Mouse (Mus musculus) forebrain, embryonic 11.5 days (tissue): ENCODE results near the gene 4921507P07Rik. TPM values are rescaled to one million over a fixed set of nuclear protein-coding genes. Genes with fewer than 3 reads are reported as not detected.
A peak's percentile ranks its signal among the peaks of the same experiment; 100 is the strongest.
"Not testable (repeated sequence)": the region's sequence is repeated elsewhere in the genome, so short reads cannot be mapped to it uniquely, and the experiment has no call there.

Experiments used
- ATAC-seq: fragments of 200-750 bp; cut with Nextera tagmentation; replicated peaks from 2 replicates; pipeline ENCODE4 v1.8.0; 2017; ENCODE audit warnings: moderate TSS enrichment; ENCODE audit not compliant: low FRiP score
- DNase-seq: peaks from one replicate; pipeline ENCODE4 v3.0.0-alpha.2; 2017; ENCODE audit warnings: low spot score
- H3K27ac ChIP-seq: fragments of 300-500 bp; sonication (generic); 2 replicates; pipeline ENCODE4 v1.5.1; 2014; ENCODE audit warnings: low read depth, low read length
- H3K27me3 ChIP-seq: fragments of 300-500 bp; sonication (generic); 2 replicates; pipeline ENCODE4 v1.6.1; 2014; ENCODE audit warnings: mild to moderate bottlenecking, low read length, mixed read lengths; ENCODE audit not compliant: control insufficient read depth, insufficient read depth
- H3K36me3 ChIP-seq: fragments of 300-500 bp; sonication (generic); 2 replicates; pipeline ENCODE4 v1.6.1; 2014; ENCODE audit warnings: mild to moderate bottlenecking, low read length, moderate library complexity, mixed read lengths; ENCODE audit not compliant: control insufficient read depth, insufficient read depth
- H3K4me1 ChIP-seq: fragments of 300-500 bp; sonication (generic); replicated peaks from 2 replicates; pipeline ENCODE4 v1.6.1; 2014; ENCODE audit warnings: low read length, mixed read lengths; ENCODE audit not compliant: control insufficient read depth, insufficient read depth
- H3K4me2 ChIP-seq: fragments of 300-500 bp; sonication (generic); 2 replicates; pipeline ENCODE4 v1.6.1; 2014; ENCODE audit warnings: low read depth, mild to moderate bottlenecking, low read length, moderate library complexity, mixed read lengths; ENCODE audit not compliant: severe bottlenecking
- H3K4me3 ChIP-seq: fragments of 300-500 bp; sonication (generic); 2 replicates; pipeline ENCODE4 v1.5.1; 2014; ENCODE audit warnings: low read depth, low read length
- H3K9ac ChIP-seq: fragments of 300-500 bp; sonication (generic); 2 replicates; pipeline ENCODE4 v1.6.1; 2014; ENCODE audit warnings: low read length
- H3K9me3 ChIP-seq: fragments of 300-500 bp; sonication (generic); 2 replicates; pipeline ENCODE4 v1.6.1; 2016; ENCODE audit warnings: low read length, mixed read lengths; ENCODE audit not compliant: control insufficient read depth
- WGBS: fragments of 180-500 bp; shearing (Covaris S2); extraction: QIAGEN DNeasy Blood & Tissue Kit; methylation state at CpG from one replicate; pipeline ENCODE4 v1.1.7; 2014; 5-methylcytosine and 5-hydroxymethylcytosine counted together
- polyA plus RNA-seq: library from polyadenylated mRNA; unstranded; fragments of >200 nt; fragmentation: Nextera tagmentation; extraction: Ambion mirVana; gene quantifications from 2 replicates; pipeline ENCODE4 v1.2.1, GENCODE M21; 2014

4921507P07Rik gene
- polyA plus RNA-seq = 0.60 and 0.84 TPM in 2 replicates

GRCm38 (mm10) chr6:50596301-50597211, at the start of gene 4921507P07Rik:
TSS of gene 4921507P07Rik (minus strand) at chr6:50596632.
- H3K9ac ChIP-seq = peak within 1 kb of the TSS; percentile 67
- H3K9me3 ChIP-seq = no peaks in the 10 kb centered on the region
- peak; percentile 97 for ATAC-seq
- no peaks in the 10 kb centered on the region for H3K4me1 ChIP-seq
- H3K4me3 ChIP-seq = peak within 1 kb of the TSS; percentile 52
- H3K27ac ChIP-seq = no peak within 1 kb of the TSS
- H3K27me3 ChIP-seq = peaks cover 6% of the 10 kb centered on the region; the same call in 1 of the 2 replicates
- H3K36me3 ChIP-seq = no peaks in the 10 kb centered on the region
- WGBS = under 1% methylated on average over 62 of the region's 62 CpGs
- peak; percentile 97 for DNase-seq
- peak within 1 kb of the TSS; percentile 90 for H3K4me2 ChIP-seq

GRCm38 (mm10) chr6:50644701-50645100, 48.3 kb upstream of the 4921507P07Rik start:
- DNase-seq (no peak), ATAC-seq (no peak)
- no peaks in the 10 kb centered on the region for H3K4me1 ChIP-seq
- H3K27ac ChIP-seq = no peak overlapping the region
- no peak overlapping the region for H3K9ac ChIP-seq
- H3K36me3 ChIP-seq = no peaks in the 10 kb centered on the region
- H3K4me3 ChIP-seq = no peak overlapping the region
- no peaks in the 10 kb centered on the region for H3K27me3 ChIP-seq
- 78% methylated on average over 3 of the region's 3 CpGs for WGBS
- no peak overlapping the region for H3K4me2 ChIP-seq
- no peaks in the 10 kb centered on the region for H3K9me3 ChIP-seq

- DNase-seq = no peak
- Histone ChIP-seq H3K4me3 (no peak overlapping the region), H3K27me3 (no peaks in the 10 kb centered on the region), H3K36me3 (no peaks in the 10 kb centered on the region), H3K4me1 (no peaks in the 10 kb centered on the region), H3K9ac (no peak overlapping the region), H3K4me2 (no peak overlapping the region), H3K9me3 (no peaks in the 10 kb centered on the region), H3K27ac (no peak overlapping the region)
- WGBS = 70% methylated on average over 5 of the region's 5 CpGs
- no peak for ATAC-seq
Measured at GRCm38 (mm10) chr6:50641898-50642297, 45.5 kb upstream of the 4921507P07Rik start.

- no peak for DNase-seq
- 82% methylated on average over 4 of the region's 4 CpGs for WGBS
- no peak overlapping the region for H3K27ac ChIP-seq
- no peaks in the 10 kb centered on the region for H3K9me3 ChIP-seq
- H3K4me2 ChIP-seq = no peak overlapping the region
- no peak overlapping the region for H3K9ac ChIP-seq
- H3K4me3 ChIP-seq = no peak overlapping the region
- no peak for ATAC-seq
- H3K4me1 ChIP-seq = no peaks in the 10 kb centered on the region
- no peaks in the 10 kb centered on the region for H3K36me3 ChIP-seq
- no peaks in the 10 kb centered on the region for H3K27me3 ChIP-seq
Measured at GRCm38 (mm10) chr6:50640377-50640776, 43.9 kb upstream of the 4921507P07Rik start.

GRCm38 (mm10) chr6:50639656-50640055, 43.2 kb upstream of the 4921507P07Rik start:
- ATAC-seq (no peak), DNase-seq (no peak)
- Histone ChIP-seq H3K9ac (no peak overlapping the region), H3K9me3 (no peaks in the 10 kb centered on the region), H3K27ac (no peak overlapping the region), H3K27me3 (no peaks in the 10 kb centered on the region), H3K4me1 (no peaks in the 10 kb centered on the region), H3K4me2 (no peak overlapping the region), H3K4me3 (no peak overlapping the region), H3K36me3 (no peaks in the 10 kb centered on the region)
- 78% methylated on average over 2 of the region's 2 CpGs for WGBS

GRCm38 (mm10) chr6:50626170-50626569, 29.7 kb upstream of the 4921507P07Rik start:
- not testable (repeated sequence) for H3K4me3 ChIP-seq, H3K9ac ChIP-seq, H3K4me1 ChIP-seq, H3K36me3 ChIP-seq, H3K9me3 ChIP-seq, H3K27me3 ChIP-seq, H3K27ac ChIP-seq, DNase-seq, ATAC-seq, H3K4me2 ChIP-seq
- 68% methylated on average over 2 of the region's 2 CpGs for WGBS

GRCm38 (mm10) chr6:50618273-50618672, 21.8 kb upstream of the 4921507P07Rik start:
- not testable (repeated sequence) for H3K4me1 ChIP-seq, DNase-seq, H3K27ac ChIP-seq, H3K36me3 ChIP-seq, H3K9ac ChIP-seq, H3K4me3 ChIP-seq, H3K27me3 ChIP-seq, ATAC-seq, H3K9me3 ChIP-seq, H3K4me2 ChIP-seq
- WGBS = 89% methylated on average over 1 of the region's 1 CpGs

GRCm38 (mm10) chr6:50601620-50602019, 5.2 kb upstream of the 4921507P07Rik start:
- WGBS = 36% methylated on average over 4 of the region's 4 CpGs
- H3K4me2 ChIP-seq = no peak overlapping the region

More at GRCm38 (mm10) chr6:50601620-50602019, 5.2 kb upstream of the 4921507P07Rik start:
- no peaks in the 10 kb centered on the region for H3K27me3 ChIP-seq
- no peak overlapping the region for H3K9ac ChIP-seq
- DNase-seq = peak; percentile 69
- H3K27ac ChIP-seq = no peak overlapping the region
- H3K4me1 ChIP-seq = no peaks in the 10 kb centered on the region
- no peaks in the 10 kb centered on the region for H3K9me3 ChIP-seq
- ATAC-seq = no peak
- H3K36me3 ChIP-seq = no peaks in the 10 kb centered on the region
- no peak overlapping the region for H3K4me3 ChIP-seq
